30 mouse cellular contexts compared by ENCODE assay signal in genomic region chr7:101363914-101364313, GRCm38 (mm10). TPM values are rescaled to one million over a fixed set of nuclear protein-coding genes. Genes with fewer than 3 reads are reported as not detected.
DNase-seq lines count a peak whose midpoint lies in the region; ATAC-seq and TF ChIP-seq lines count a peak whose summit lies in the region.
"Had no signal": no experiment of that assay in that cellular context is flagged by ENCODE, and none has a peak within 500 bp of the region (broad histone marks: within the 10 kb centered on the region; RNA-seq: fewer than 3 reads in every experiment).

No protein-coding gene starts in this region.

- no peaks in the 10 kb centered on the region for H3K36me3 ChIP-seq in liver, embryonic 15.5 days (replicated peaks)
- H3K36me3 ChIP-seq in liver, embryonic 11.5 days (ENCODE audit: control insufficient read depth, insufficient read depth, low read length), result no peaks in the 10 kb centered on the region
- peaks cover 90% of the 10 kb centered on the region for H3K36me3 ChIP-seq in megakaryocyte, embryonic 14.5 days (replicated peaks; ENCODE audit: low read length)
- H3K36me3 ChIP-seq in macrophage (ENCODE audit: inconsistent target), result peaks cover 12% of the 10 kb centered on the region; the same call in 1 of the 2 replicates
- H3K36me3 ChIP-seq in hindbrain, embryonic 14.5 days (replicated peaks; ENCODE audit: control insufficient read depth, insufficient read depth), result no peaks in the 10 kb centered on the region
- H3K36me3 ChIP-seq: embryonic facial prominence, embryonic 10.5 days; embryonic facial prominence, embryonic 13.5 days; forebrain, embryonic 12.5 days; forebrain, embryonic 15.5 days; heart, embryonic 12.5 days; heart, embryonic 15.5 days; hindbrain, embryonic 10.5 days; hindbrain, embryonic 13.5 days had no signal

- TF ChIP-seq CTCF in bone marrow, adult 2 months (IDR thresholded peaks at IDR 0.05; ENCODE audit: control insufficient read depth, insufficient read depth, low read length), result no peak

- H3K9ac ChIP-seq in liver, embryonic 15.5 days, result no peak overlapping the region
- H3K9ac ChIP-seq in liver, embryonic 11.5 days (ENCODE audit: low read depth, low read length), result no peak overlapping the region
- no peak overlapping the region for H3K9ac ChIP-seq in hindbrain, embryonic 14.5 days
- H3K9ac ChIP-seq: embryonic facial prominence, embryonic 13.5 days; forebrain, embryonic 12.5 days; forebrain, embryonic 15.5 days; heart, embryonic 15.5 days; hindbrain, embryonic 13.5 days had no signal

- no peak for TF ChIP-seq POLR2A in bone marrow, adult 2 months (IDR thresholded peaks at IDR 0.05; ENCODE audit: borderline replicate concordance, control insufficient read depth, low read depth, low read length)

- no peak overlapping the region for H3K27ac ChIP-seq in liver, embryonic 15.5 days (replicated peaks)
- H3K27ac ChIP-seq in liver, embryonic 11.5 days (ENCODE audit: low read depth, low read length), result no peak overlapping the region
- H3K27ac ChIP-seq in bone marrow, adult 2 months (ENCODE audit: control insufficient read depth, insufficient read depth, low read depth, low read length, poor library complexity), result peak overlapping the region; percentile 92
- H3K27ac ChIP-seq in macrophage, result peak overlapping the region; percentile 97
- no peak overlapping the region for H3K27ac ChIP-seq in hindbrain, embryonic 14.5 days
- H3K27ac ChIP-seq: embryonic facial prominence, embryonic 10.5 days; embryonic facial prominence, embryonic 13.5 days; forebrain, embryonic 12.5 days; forebrain, embryonic 15.5 days; heart, embryonic 15.5 days; hindbrain, embryonic 13.5 days; hindbrain, postnatal 0 days had no signal

- WGBS in liver, embryonic 15.5 days (ENCODE audit: insufficient replicate concordance), result 53% methylated on average over 5 of the region's 5 CpGs
- WGBS in liver, embryonic 11.5 days, result 76% methylated on average over 5 of the region's 5 CpGs
- WGBS in bone marrow, adult 2 months, result 50% methylated on average over 5 of the region's 5 CpGs
- WGBS in macrophage (ENCODE audit: missing documents), result 75% methylated on average over 5 of the region's 5 CpGs
- 68% methylated on average over 5 of the region's 5 CpGs for WGBS in hindbrain, embryonic 14.5 days

- H3K9me3 ChIP-seq in liver, embryonic 15.5 days (replicated peaks), result no peaks in the 10 kb centered on the region
- no peaks in the 10 kb centered on the region for H3K9me3 ChIP-seq in liver, embryonic 11.5 days (ENCODE audit: control insufficient read depth, low read length)
- H3K9me3 ChIP-seq in megakaryocyte, embryonic 14.5 days, result no peaks in the 10 kb centered on the region
- no peaks in the 10 kb centered on the region for H3K9me3 ChIP-seq in hindbrain, embryonic 14.5 days (ENCODE audit: control insufficient read depth, low read length)
- H3K9me3 ChIP-seq: embryonic facial prominence, embryonic 10.5 days; embryonic facial prominence, embryonic 13.5 days; forebrain, embryonic 12.5 days; forebrain, embryonic 15.5 days; heart, embryonic 12.5 days; heart, embryonic 15.5 days; hindbrain, embryonic 10.5 days; hindbrain, embryonic 13.5 days had no signal

- no peak for ATAC-seq in liver, embryonic 15.5 days (ENCODE audit: insufficient read depth)
- no peak for ATAC-seq in liver, embryonic 11.5 days (replicated peaks; ENCODE audit: low FRiP score)
- no peak for ATAC-seq in megakaryocyte, adult 5-6 weeks (ENCODE audit: poor library complexity, severe bottlenecking)
- ATAC-seq in hindbrain, embryonic 14.5 days (ENCODE audit: low FRiP score), result no peak
- ATAC-seq: forebrain, embryonic 15.5 days had no signal

- H3K4me1 ChIP-seq in liver, embryonic 15.5 days (replicated peaks), result peaks cover 45% of the 10 kb centered on the region
- H3K4me1 ChIP-seq in liver, embryonic 11.5 days (replicated peaks; ENCODE audit: control insufficient read depth, insufficient read depth, low read length), result peaks cover 14% of the 10 kb centered on the region
- peaks cover 100% of the 10 kb centered on the region for H3K4me1 ChIP-seq in megakaryocyte, embryonic 14.5 days
- peaks cover 18% of the 10 kb centered on the region for H3K4me1 ChIP-seq in bone marrow, adult 2 months (ENCODE audit: control insufficient read depth, insufficient read depth, low read length)
- H3K4me1 ChIP-seq in hindbrain, embryonic 14.5 days (replicated peaks; ENCODE audit: control insufficient read depth, insufficient read depth, low read length), result no peaks in the 10 kb centered on the region
- H3K4me1 ChIP-seq: embryonic facial prominence, embryonic 10.5 days; forebrain, embryonic 12.5 days; forebrain, embryonic 15.5 days; hindbrain, embryonic 13.5 days had no signal

- DNase-seq in liver, embryonic 11.5 days (ENCODE audit: low spot score), result no peak
- DNase-seq in hindbrain, embryonic 14.5 days (ENCODE audit: low spot score), result no peak
- no peak for DNase-seq in adrenal gland, postnatal 14 days
- DNase-seq: adrenal gland, adult 2 months; adrenal gland, postnatal 25 days; cerebellum, adult 11-12 months; cerebellum, adult 8-10 months; cerebellum, postnatal 36 days; embryo, embryonic 11 days; gastrocnemius, postnatal 25 days; heart, adult 18-20 months; heart, postnatal 10 days; heart, postnatal 36 days had no signal

- H3K27me3 ChIP-seq in liver, embryonic 15.5 days, result no peaks in the 10 kb centered on the region
- H3K27me3 ChIP-seq in liver, embryonic 11.5 days (replicated peaks; ENCODE audit: control insufficient read depth, insufficient read depth, low read length), result no peaks in the 10 kb centered on the region
- H3K27me3 ChIP-seq in megakaryocyte, embryonic 14.5 days (replicated peaks), result no peaks in the 10 kb centered on the region
- no peaks in the 10 kb centered on the region for H3K27me3 ChIP-seq in hindbrain, embryonic 14.5 days (ENCODE audit: control insufficient read depth, insufficient read depth, low read length)
- H3K27me3 ChIP-seq: embryonic facial prominence, embryonic 13.5 days; forebrain, embryonic 12.5 days; forebrain, embryonic 15.5 days; heart, embryonic 12.5 days; heart, embryonic 15.5 days; hindbrain, embryonic 13.5 days had no signal

- H3K79me2 ChIP-seq in macrophage (ENCODE audit: inconsistent target), result peaks cover 95% of the 10 kb centered on the region

- no peak overlapping the region for H3K4me3 ChIP-seq in liver, embryonic 15.5 days (replicated peaks)
- no peak overlapping the region for H3K4me3 ChIP-seq in liver, embryonic 11.5 days (ENCODE audit: low read depth, low read length)
- H3K4me3 ChIP-seq in megakaryocyte, embryonic 14.5 days (replicated peaks), result peak overlapping the region; percentile 91
- H3K4me3 ChIP-seq in bone marrow, adult 2 months (replicated peaks; ENCODE audit: control insufficient read depth, low read depth, low read length), result no peak overlapping the region
- peak overlapping the region; percentile 44; the same call in 1 of the 2 replicates for H3K4me3 ChIP-seq in macrophage (ENCODE audit: inconsistent target)
- no peak overlapping the region for H3K4me3 ChIP-seq in hindbrain, embryonic 14.5 days (replicated peaks; ENCODE audit: low read length)
- H3K4me3 ChIP-seq: embryonic facial prominence, embryonic 10.5 days; embryonic facial prominence, embryonic 13.5 days; erythroblast, embryonic 14.5 days; forebrain, embryonic 12.5 days; forebrain, embryonic 15.5 days; heart, embryonic 12.5 days; heart, embryonic 15.5 days; hindbrain, embryonic 10.5 days; hindbrain, embryonic 13.5 days had no signal

- peak overlapping the region; percentile 32; the same call in 1 of the 2 replicates for H3K4me2 ChIP-seq in liver, embryonic 15.5 days
- no peak overlapping the region for H3K4me2 ChIP-seq in liver, embryonic 11.5 days
- no peak overlapping the region for H3K4me2 ChIP-seq in hindbrain, embryonic 14.5 days (replicated peaks)
- H3K4me2 ChIP-seq: embryonic facial prominence, embryonic 13.5 days; forebrain, embryonic 12.5 days; forebrain, embryonic 15.5 days; heart, embryonic 12.5 days; heart, embryonic 15.5 days; hindbrain, embryonic 13.5 days had no signal

RNA-seq across cellular contexts. Expression of gene Arap1, which starts 16.0 kb away (rescaled TPM):
- polyA plus RNA-seq in liver, embryonic 15.5 days (2015; fragmentation: Nextera tagmentation; extraction: Ambion mirVana), result 14.5 and 19.8 TPM in 2 replicates
- polyA plus RNA-seq in liver, embryonic 11.5 days (2014; fragmentation: Nextera tagmentation; extraction: Ambion mirVana), result 33.8 and 33.9 TPM in 2 replicates
- 143 and 148 TPM in 2 replicates for polyA plus RNA-seq in megakaryocyte, embryonic 14.5 days (2012; ENCODE audit: insufficient read depth, low replicate concordance)
- 141 and 152 TPM in 2 replicates for total RNA-seq in megakaryocyte, adult 5-6 weeks (2015)
- 211 and 245 TPM in 2 replicates for total RNA-seq in megakaryocyte, adult 5-6 weeks (2017)
- polyA plus RNA-seq in bone marrow, adult 2 months (2011; ENCODE audit: insufficient read depth, insufficient read length, low replicate concordance, missing spikeins), result 86.0 and 162 TPM in 2 replicates
- 1,000 to 10,000 TPM; 1,474 to 3,673 (median 2,470) TPM for total RNA-seq in macrophage (2018; cell fraction: chromatin; rRNA removed)
- total RNA-seq in macrophage (2018; cell fraction: cytosol; rRNA removed), result 100 to 1,000 TPM; 324 to 594 (median 401) TPM
- total RNA-seq in macrophage (2018; cell fraction: nucleus; rRNA removed), result 1,000 to 10,000 TPM in 21 of 26 experiments, 100 to 1,000 TPM in 5; 671 to 1,624 (median 1,183) TPM
- polyA plus RNA-seq in macrophage (2018), result 195 to 293 TPM (median 225 TPM) in 3 replicates
- polyA plus RNA-seq in hindbrain, embryonic 14.5 days (2014; fragmentation: Nextera tagmentation; extraction: Ambion mirVana), result 11.3 and 11.5 TPM in 2 replicates
- 39.7 and 55.7 TPM in 2 replicates for total RNA-seq in adrenal gland, postnatal 14 days (2021)

RNA-seq across cellular contexts. Expression of gene Gm45837, which starts 46.8 kb away (rescaled TPM):
- 0.16 TPM in 1 of 2 replicates, not detected in the other for polyA plus RNA-seq in liver, embryonic 15.5 days (2015; fragmentation: Nextera tagmentation; extraction: Ambion mirVana)
- polyA plus RNA-seq in liver, embryonic 11.5 days (2014; fragmentation: Nextera tagmentation; extraction: Ambion mirVana), result 2.1 TPM in 1 of 2 replicates, not detected in the other
- 1.4 TPM in 1 of 2 replicates, not detected in the other for polyA plus RNA-seq in megakaryocyte, embryonic 14.5 days (2012; ENCODE audit: insufficient read depth, low replicate concordance)
- total RNA-seq in megakaryocyte, adult 5-6 weeks (2015), result 10.2 TPM in 1 of 2 replicates, not detected in the other
- 35.6 TPM in 1 of 2 replicates, not detected in the other for total RNA-seq in megakaryocyte, adult 5-6 weeks (2017)
- polyA plus RNA-seq in bone marrow, adult 2 months (2011; ENCODE audit: insufficient read depth, insufficient read length, low replicate concordance, missing spikeins), result 5.7 and 43.8 TPM in 2 replicates
- total RNA-seq in macrophage (2018; cell fraction: chromatin; rRNA removed), result 10 to 100 TPM in 8 of 26 experiments, 1 to 10 TPM in 17, not detected in 1; 1.9 to 22.7 (median 5.4) TPM
- total RNA-seq in macrophage (2018; cell fraction: cytosol; rRNA removed), result 1 to 10 TPM in 18 of 26 experiments, under 1 TPM in 2, not detected in 6; 0.83 to 4.0 (median 2.2) TPM
- total RNA-seq in macrophage (2018; cell fraction: nucleus; rRNA removed), result 1 to 10 TPM in 22 of 26 experiments, under 1 TPM in 2, not detected in 2; 0.34 to 9.1 (median 3.7) TPM
- polyA plus RNA-seq in macrophage (2018), result 2.8 TPM in 1 of 3 replicates, not detected in the others
- 1.3 TPM in 1 of 2 replicates, not detected in the other for polyA plus RNA-seq in hindbrain, embryonic 14.5 days (2014; fragmentation: Nextera tagmentation; extraction: Ambion mirVana)
- not detected in 2 replicates for total RNA-seq in adrenal gland, postnatal 14 days (2021)
- total RNA-seq: adrenal gland, adult 2 months; heart, postnatal 10 days; heart, postnatal 36 days; hindbrain, postnatal 0 days; MEL had no signal
- polyA plus RNA-seq: embryonic facial prominence, embryonic 10.5 days; erythroblast, embryonic 14.5 days; forebrain, embryonic 12.5 days; forebrain, embryonic 15.5 days; gonadal fat pad, adult 2 months; heart, embryonic 15.5 days; hindbrain, embryonic 13.5 days; hindbrain, postnatal 0 days had no signal

RNA-seq across cellular contexts. Expression of gene Stard10, which starts 47.0 kb away (rescaled TPM):
- polyA plus RNA-seq in liver, embryonic 15.5 days (2015; fragmentation: Nextera tagmentation; extraction: Ambion mirVana), result 122 and 143 TPM in 2 replicates
- polyA plus RNA-seq in liver, embryonic 11.5 days (2014; fragmentation: Nextera tagmentation; extraction: Ambion mirVana), result 86.4 and 93.9 TPM in 2 replicates
- polyA plus RNA-seq in megakaryocyte, embryonic 14.5 days (2012; ENCODE audit: insufficient read depth, low replicate concordance), result 236 and 315 TPM in 2 replicates
- total RNA-seq in megakaryocyte, adult 5-6 weeks (2015), result 22.3 and 23.9 TPM in 2 replicates
- 8.2 and 8.4 TPM in 2 replicates for total RNA-seq in megakaryocyte, adult 5-6 weeks (2017)
- polyA plus RNA-seq in bone marrow, adult 2 months (2011; ENCODE audit: insufficient read depth, insufficient read length, low replicate concordance, missing spikeins), result 114 and 142 TPM in 2 replicates
- total RNA-seq in macrophage (2018; cell fraction: chromatin; rRNA removed), result 1 to 10 TPM in 2 of 26 experiments, not detected in 24; 1.1 to 5.2 TPM
- total RNA-seq in macrophage (2018; cell fraction: cytosol; rRNA removed), result 1 to 10 TPM in 6 of 26 experiments, under 1 TPM in 19, not detected in 1; 0.20 to 1.4 (median 0.77) TPM
- 10 to 100 TPM in 1 of 26 experiments, 1 to 10 TPM in 5, under 1 TPM in 3, not detected in 17; 0.81 to 16.4 (median 1.1) TPM for total RNA-seq in macrophage (2018; cell fraction: nucleus; rRNA removed)
- 0.68 to 0.99 TPM (median 0.88 TPM) in 3 replicates for polyA plus RNA-seq in macrophage (2018)
- polyA plus RNA-seq in hindbrain, embryonic 14.5 days (2014; fragmentation: Nextera tagmentation; extraction: Ambion mirVana), result 12.7 and 14.3 TPM in 2 replicates
- total RNA-seq in adrenal gland, postnatal 14 days (2021), result 20.2 and 77.9 TPM in 2 replicates

RNA-seq across cellular contexts. Expression of gene Pde2a, which starts 57.6 kb away (rescaled TPM):
- polyA plus RNA-seq in liver, embryonic 15.5 days (2015; fragmentation: Nextera tagmentation; extraction: Ambion mirVana), result 12.0 and 13.9 TPM in 2 replicates
- 14.4 and 15.0 TPM in 2 replicates for polyA plus RNA-seq in liver, embryonic 11.5 days (2014; fragmentation: Nextera tagmentation; extraction: Ambion mirVana)
- 0.54 and 0.63 TPM in 2 replicates for polyA plus RNA-seq in megakaryocyte, embryonic 14.5 days (2012; ENCODE audit: insufficient read depth, low replicate concordance)
- 35.4 and 37.5 TPM in 2 replicates for total RNA-seq in megakaryocyte, adult 5-6 weeks (2015)
- total RNA-seq in megakaryocyte, adult 5-6 weeks (2017), result 25.7 and 65.8 TPM in 2 replicates
- 33.2 and 37.8 TPM in 2 replicates for polyA plus RNA-seq in bone marrow, adult 2 months (2011; ENCODE audit: insufficient read depth, insufficient read length, low replicate concordance, missing spikeins)
- 10 to 100 TPM in 11 of 26 experiments, 1 to 10 TPM in 15; 1.3 to 24.2 (median 8.1) TPM for total RNA-seq in macrophage (2018; cell fraction: chromatin; rRNA removed)
- 1 to 10 TPM in 13 of 26 experiments, under 1 TPM in 12, not detected in 1; 0.11 to 5.7 (median 1.0) TPM for total RNA-seq in macrophage (2018; cell fraction: cytosol; rRNA removed)
- total RNA-seq in macrophage (2018; cell fraction: nucleus; rRNA removed), result 1 to 10 TPM in 22 of 26 experiments, under 1 TPM in 2, not detected in 2; 0.56 to 8.7 (median 3.0) TPM
- 2.0 to 6.1 TPM (median 3.1 TPM) in 3 replicates for polyA plus RNA-seq in macrophage (2018)
- polyA plus RNA-seq in hindbrain, embryonic 14.5 days (2014; fragmentation: Nextera tagmentation; extraction: Ambion mirVana), result 25.9 and 26.6 TPM in 2 replicates
- total RNA-seq in adrenal gland, postnatal 14 days (2021), result 132 and 141 TPM in 2 replicates

Comparison
In these comparisons a context has a peak if more than half of its experiments do, and no peak if none do; other contexts are left out.
1. H3K27ac ChIP-seq: peak in bone marrow, adult 2 months (single experiment) and macrophage (single experiment); none in liver, embryonic 15.5 days (single experiment), liver, embryonic 11.5 days (single experiment) and hindbrain, embryonic 14.5 days (single experiment).
2. H3K4me3 ChIP-seq: peak in megakaryocyte, embryonic 14.5 days (single experiment) and macrophage (single experiment); none in liver, embryonic 15.5 days (single experiment), liver, embryonic 11.5 days (single experiment), bone marrow, adult 2 months (single experiment) and hindbrain, embryonic 14.5 days (single experiment).